Mouse (Mus musculus): ENCODE results near the gene Dnajc1. TPM values are rescaled to one million over a fixed set of nuclear protein-coding genes. Genes with fewer than 3 reads are reported as not detected.

The Dnajc1 gene
- polyA plus RNA-seq, 1 experiment from 2014 or later, result 30.5 TPM

GRCm38 (mm10) chr2:18205118-18205517 lies 187.5 kb downstream of the Dnajc1 start:
- in situ Hi-C loops (cut with MboI; ENCODE audit: low pct_unique_long_range_greater_than_20kb), result loop anchor here (25.0 kb wide), 1 partner anchor 568 kb away; no protein-coding TSS in a partner anchor
- ATAC-seq, result peak; percentile 44
- DNase-seq (ENCODE audit: low read depth, low spot score), result no peak
- POLR2A ChIA-PET, result interaction anchor here (0.6 kb wide), 1 partner anchor 306 kb away, joined by 3 read pairs; no protein-coding TSS in a partner anchor
- no peaks in the 10 kb centered on the region for H3K27me3 ChIP-seq
- peak; percentile 86 for TF ChIP-seq CTCF (IDR thresholded peaks at IDR 0.05)
- CTCF ChIA-PET, result interaction anchor here (1.0 to 2.8 kb wide), 6 partner anchors 9 to 179 kb away, joined by 3 to 11 read pairs (median 4); no protein-coding TSS in a partner anchor

GRCm38 (mm10) chr2:18202923-18203322 lies 189.7 kb downstream of the Dnajc1 start:
- POLR2A ChIA-PET, result no interaction called here
- in situ Hi-C loops (cut with MboI; ENCODE audit: low pct_unique_long_range_greater_than_20kb), result loop anchor here (5.0 to 25.0 kb wide), 2 partner anchors 176 to 566 kb away; no protein-coding TSS in a partner anchor
- ATAC-seq (no peak), DNase-seq (ENCODE audit: low read depth, low spot score) (no peak)
- CTCF ChIA-PET, result interaction anchor here (1.6 to 2.8 kb wide), 3 partner anchors 11 to 21 kb away, joined by 3 to 11 read pairs (median 4); no protein-coding TSS in a partner anchor
- peak; percentile 43 for TF ChIP-seq CTCF (IDR thresholded peaks at IDR 0.05)
- no peaks in the 10 kb centered on the region for H3K27me3 ChIP-seq

GRCm38 (mm10) chr2:18201820-18202462 lies 190.7 kb downstream of the Dnajc1 start:
- TF ChIP-seq CTCF (IDR thresholded peaks at IDR 0.05), result no peak
- ChIA-PET CTCF (interaction anchor here (0.8 to 2.1 kb wide), 2 partner anchors 11 to 18 kb away, joined by 3 to 4 read pairs; no protein-coding TSS in a partner anchor), POLR2A (no interaction called here)
- DNase-seq (ENCODE audit: low read depth, low spot score), result peak; percentile 37
- in situ Hi-C loops (cut with MboI; ENCODE audit: low pct_unique_long_range_greater_than_20kb), result loop anchor here (5.0 to 25.0 kb wide), 2 partner anchors 175 to 565 kb away; no protein-coding TSS in a partner anchor
- H3K27me3 ChIP-seq, result no peaks in the 10 kb centered on the region
- ATAC-seq, result peak; percentile 83

- ChIA-PET CTCF (no interaction called here), POLR2A (no interaction called here)
- H3K27me3 ChIP-seq, result no peaks in the 10 kb centered on the region
- in situ Hi-C loops (cut with MboI; ENCODE audit: low pct_unique_long_range_greater_than_20kb), result no loop called here
- peak; percentile 57 for ATAC-seq
- peak; percentile 72 for DNase-seq (ENCODE audit: low read depth, low spot score)
- no peak for TF ChIP-seq CTCF (IDR thresholded peaks at IDR 0.05)
These were observed 196.8 kb downstream of the Dnajc1 start for GRCm38 (mm10) chr2:18195691-18196396.

DNA sequence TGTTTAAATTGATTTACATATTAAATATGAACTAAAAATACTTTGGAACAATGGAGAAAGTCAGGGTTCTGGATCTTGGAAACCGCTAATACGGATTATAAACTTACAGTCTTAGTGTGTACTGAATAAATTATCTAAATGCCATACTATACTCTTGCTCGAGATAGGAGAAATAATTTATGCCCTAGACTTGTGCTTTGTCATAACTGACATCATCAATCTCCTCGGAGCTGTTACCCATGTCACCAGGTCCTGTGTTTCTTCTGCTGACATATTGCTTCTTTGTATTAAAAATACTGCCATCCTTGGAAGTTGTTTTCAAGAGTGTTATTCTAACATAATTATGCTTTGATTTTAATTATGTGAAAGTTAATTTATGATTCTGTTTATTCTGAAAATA lies 197.3 kb downstream of the Dnajc1 start:
- ATAC-seq, result no peak
- no peak for TF ChIP-seq CTCF (IDR thresholded peaks at IDR 0.05)
- POLR2A ChIA-PET, result no interaction called here
- no peaks in the 10 kb centered on the region for H3K27me3 ChIP-seq
- in situ Hi-C loops (cut with MboI; ENCODE audit: low pct_unique_long_range_greater_than_20kb), result no loop called here
- no peak for DNase-seq (ENCODE audit: low read depth, low spot score)
- CTCF ChIA-PET, result no interaction called here

DNA sequence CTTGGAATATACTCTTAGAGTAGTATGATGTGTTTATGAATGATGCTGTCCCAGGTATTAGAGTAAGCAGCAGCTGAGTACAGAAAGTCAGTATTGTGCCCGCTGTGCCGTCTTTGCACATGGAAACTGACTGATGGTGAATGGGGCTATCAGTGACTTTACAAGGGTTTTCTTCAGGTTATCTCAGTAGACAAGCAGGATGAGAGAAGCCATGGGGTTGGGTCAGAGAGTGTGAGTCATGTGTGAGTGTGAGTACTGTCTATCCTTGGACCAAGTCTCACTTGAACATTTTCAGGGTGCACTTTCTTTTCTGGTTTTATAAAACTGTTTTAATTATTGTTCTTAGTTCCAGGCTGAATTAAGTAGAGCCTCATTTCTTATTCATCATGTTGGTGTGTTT lies 204.3 kb downstream of the Dnajc1 start:
- DNase-seq (ENCODE audit: low read depth, low spot score), result no peak
- no peak for ATAC-seq
- ChIA-PET POLR2A (no interaction called here), CTCF (no interaction called here)
- no peaks in the 10 kb centered on the region for H3K27me3 ChIP-seq
- in situ Hi-C loops (cut with MboI; ENCODE audit: low pct_unique_long_range_greater_than_20kb), result no loop called here
- no peak for TF ChIP-seq CTCF (IDR thresholded peaks at IDR 0.05)

DNA sequence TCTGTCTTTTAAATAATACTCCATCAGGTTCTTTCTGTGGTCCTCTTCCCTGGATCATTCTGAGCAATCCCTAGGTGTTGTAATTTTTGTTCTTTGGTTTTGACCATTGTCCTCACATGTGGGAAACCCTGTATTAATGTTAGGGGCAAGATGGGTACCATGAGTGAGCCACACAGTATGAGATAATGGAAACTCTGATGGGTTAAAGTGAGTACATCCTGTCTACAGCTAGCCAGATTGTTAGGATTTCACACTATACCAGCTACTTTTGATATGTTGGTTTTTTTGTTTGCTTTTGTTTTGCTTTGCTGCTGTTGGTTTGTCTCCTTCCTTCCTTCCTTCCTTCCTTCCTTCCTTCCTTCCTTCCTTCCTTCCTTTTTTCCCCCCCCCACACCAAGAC lies 209.6 kb downstream of the Dnajc1 start:
- no peaks in the 10 kb centered on the region for H3K27me3 ChIP-seq
- in situ Hi-C loops (cut with MboI; ENCODE audit: low pct_unique_long_range_greater_than_20kb), result no loop called here
- DNase-seq (ENCODE audit: low read depth, low spot score) (no peak), ATAC-seq (no peak)
- TF ChIP-seq CTCF (IDR thresholded peaks at IDR 0.05), result no peak
- ChIA-PET CTCF (interaction anchor here (0.6 to 1.8 kb wide), 2 partner anchors 10 to 16 kb away, joined by 3 to 5 read pairs; no protein-coding TSS in a partner anchor), POLR2A (no interaction called here)

GRCm38 (mm10) chr2:18181631-18182030 lies 211.0 kb downstream of the Dnajc1 start:
- POLR2A ChIA-PET, result interaction anchor here (0.6 kb wide), 1 partner anchor 131 kb away, joined by 4 read pairs; no protein-coding TSS in a partner anchor
- in situ Hi-C loops (cut with MboI; ENCODE audit: low pct_unique_long_range_greater_than_20kb), result no loop called here
- no peak for TF ChIP-seq CTCF (IDR thresholded peaks at IDR 0.05)
- no peak for DNase-seq (ENCODE audit: low read depth, low spot score)
- ATAC-seq, result no peak
- CTCF ChIA-PET, result interaction anchor here (1.3 kb wide), 2 partner anchors 20 to 22 kb away, joined by 3 read pairs; no protein-coding TSS in a partner anchor
- no peaks in the 10 kb centered on the region for H3K27me3 ChIP-seq

DNA sequence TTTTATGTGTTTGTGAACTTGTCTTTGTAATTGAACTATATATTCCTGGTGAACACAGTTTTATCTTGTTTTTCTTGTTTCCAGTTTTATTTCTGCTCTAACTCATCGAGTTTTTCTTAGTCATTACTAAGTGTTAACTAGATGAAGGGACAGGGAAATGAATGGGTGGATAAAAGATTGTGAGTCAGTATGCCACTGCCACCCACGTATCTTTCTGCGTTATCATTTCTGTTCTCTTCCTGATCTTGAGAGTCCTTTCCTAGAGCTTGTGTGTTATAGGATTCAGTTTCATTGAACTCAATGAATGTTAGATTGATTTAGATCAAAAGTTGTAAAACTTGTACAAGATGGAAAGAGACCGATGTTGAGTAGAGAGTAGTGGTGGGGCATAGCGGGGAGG lies 212.3 kb downstream of the Dnajc1 start:
- H3K27me3 ChIP-seq, result no peaks in the 10 kb centered on the region
- no peak for TF ChIP-seq CTCF (IDR thresholded peaks at IDR 0.05)
- POLR2A ChIA-PET, result no interaction called here
- in situ Hi-C loops (cut with MboI; ENCODE audit: low pct_unique_long_range_greater_than_20kb), result no loop called here
- CTCF ChIA-PET, result no interaction called here
- ATAC-seq (no peak), DNase-seq (ENCODE audit: low read depth, low spot score) (no peak)

DNA sequence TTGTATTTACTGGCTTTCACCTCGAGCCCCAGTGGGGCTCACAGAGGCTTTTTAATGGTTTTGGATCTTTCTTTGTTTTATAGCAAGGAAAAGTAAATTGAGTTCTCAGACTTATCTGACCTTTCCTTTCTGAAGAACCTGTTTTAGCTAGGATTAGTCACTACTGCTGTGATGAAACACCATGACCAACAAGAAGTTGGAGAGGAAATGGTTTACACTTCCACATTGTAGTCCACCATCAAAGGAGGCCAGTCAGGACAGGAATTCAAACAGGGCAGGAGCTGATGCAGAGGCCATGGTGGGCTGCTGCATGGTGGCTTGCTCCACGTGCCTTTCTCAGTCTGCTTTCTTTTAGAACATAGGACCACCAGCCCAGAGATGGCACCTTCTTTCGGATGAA lies 216.4 kb downstream of the Dnajc1 start:
- H3K27me3 ChIP-seq, result no peaks in the 10 kb centered on the region
- TF ChIP-seq CTCF (IDR thresholded peaks at IDR 0.05), result no peak
- in situ Hi-C loops (cut with MboI; ENCODE audit: low pct_unique_long_range_greater_than_20kb), result no loop called here
- DNase-seq (ENCODE audit: low read depth, low spot score) (no peak), ATAC-seq (no peak)
- POLR2A ChIA-PET, result interaction anchor here (0.6 kb wide), 1 partner anchor 38 kb away, joined by 4 read pairs; no protein-coding TSS in a partner anchor
- CTCF ChIA-PET, result interaction anchor here (1.3 kb wide), 1 partner anchor 27 kb away, joined by 3 read pairs; no protein-coding TSS in a partner anchor

DNA sequence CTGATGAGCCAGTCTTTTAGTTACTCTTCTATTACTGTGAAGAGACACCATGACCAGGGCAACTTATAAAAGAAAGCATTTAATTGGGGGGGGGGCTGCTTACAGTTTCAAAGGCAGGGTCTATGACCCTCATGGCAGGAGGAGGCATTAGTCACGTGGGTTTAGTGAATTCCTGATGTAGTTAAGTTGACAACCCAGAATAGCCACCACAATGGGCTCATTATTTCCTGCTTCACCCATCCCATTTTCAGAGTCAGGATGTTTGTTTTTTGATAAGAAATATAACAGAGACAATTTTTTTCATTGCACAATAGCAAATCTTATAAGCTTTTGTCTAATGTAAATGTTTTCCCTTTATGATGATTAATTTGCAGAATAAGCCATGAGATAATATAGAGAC lies 217.4 kb downstream of the Dnajc1 start:
- ATAC-seq, result no peak
- no peak for DNase-seq (ENCODE audit: low read depth, low spot score)
- H3K27me3 ChIP-seq, result no peaks in the 10 kb centered on the region
- no peak for TF ChIP-seq CTCF (IDR thresholded peaks at IDR 0.05)
- in situ Hi-C loops (cut with MboI; ENCODE audit: low pct_unique_long_range_greater_than_20kb), result no loop called here
- POLR2A ChIA-PET, result no interaction called here
- CTCF ChIA-PET, result interaction anchor here (1.3 kb wide), 1 partner anchor 26 kb away, joined by 3 read pairs; no protein-coding TSS in a partner anchor

Measured in Patski (cell line).